Mouse (Mus musculus) A20 (cell line): ENCODE results near the gene 1190005I06Rik.

Experiments
- DNase-seq: peaks from one replicate; pipeline ENCODE4 v3.0.0-alpha.2; 2011; ENCODE audit warnings: low read depth, low spot score

Gene 1190005I06Rik

DNA sequence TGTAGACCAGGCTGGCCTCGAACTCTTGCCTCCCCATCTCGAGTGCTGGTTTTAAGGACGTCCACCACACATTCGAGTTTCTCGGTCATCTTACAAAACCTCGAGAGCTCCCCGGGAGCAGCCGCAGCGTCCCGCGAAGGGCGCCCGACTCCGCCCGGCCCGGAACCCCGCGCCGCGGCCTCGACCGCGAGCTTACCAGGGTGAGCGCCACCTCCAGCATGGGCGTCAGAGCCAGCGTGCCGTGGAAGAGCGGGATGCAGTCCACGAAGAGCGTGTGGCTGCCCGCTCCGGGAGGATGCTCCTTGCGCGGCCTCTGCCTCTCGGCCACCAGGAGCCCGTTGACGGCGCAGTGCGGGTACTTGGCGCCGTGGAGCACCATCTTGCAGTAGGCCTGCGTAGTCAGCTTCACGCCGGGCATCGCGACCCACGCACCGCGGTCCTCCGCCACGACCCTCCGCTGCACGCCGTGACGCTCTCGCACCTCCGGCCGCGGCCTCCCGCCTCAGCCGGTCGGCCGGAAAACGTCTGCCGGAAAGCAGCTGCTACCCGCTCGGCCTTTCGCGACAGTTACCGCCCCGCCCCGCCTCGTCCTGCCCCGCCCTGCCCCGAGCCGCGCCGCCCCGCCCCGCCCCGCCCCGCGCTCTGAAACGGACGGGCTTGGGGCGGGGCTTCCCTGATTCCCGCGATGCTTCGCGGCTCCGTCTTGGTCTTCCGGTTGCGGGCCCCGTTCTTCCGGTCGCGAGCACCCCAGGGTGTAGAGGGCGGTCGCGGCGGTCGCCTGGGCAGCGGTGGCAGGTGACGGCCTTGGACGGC is 20.3 kb upstream of the 1190005I06Rik start, which contains the start of the genes Gm27021 and Cox4i1:
TSS of gene Gm27021 (minus strand) at position 519 of the 813 bp plus-strand sequence.
TSS of gene Cox4i1 (plus strand) at position 662 of the 813 bp plus-strand sequence.
- DNase-seq: peak; percentile 94

DNA sequence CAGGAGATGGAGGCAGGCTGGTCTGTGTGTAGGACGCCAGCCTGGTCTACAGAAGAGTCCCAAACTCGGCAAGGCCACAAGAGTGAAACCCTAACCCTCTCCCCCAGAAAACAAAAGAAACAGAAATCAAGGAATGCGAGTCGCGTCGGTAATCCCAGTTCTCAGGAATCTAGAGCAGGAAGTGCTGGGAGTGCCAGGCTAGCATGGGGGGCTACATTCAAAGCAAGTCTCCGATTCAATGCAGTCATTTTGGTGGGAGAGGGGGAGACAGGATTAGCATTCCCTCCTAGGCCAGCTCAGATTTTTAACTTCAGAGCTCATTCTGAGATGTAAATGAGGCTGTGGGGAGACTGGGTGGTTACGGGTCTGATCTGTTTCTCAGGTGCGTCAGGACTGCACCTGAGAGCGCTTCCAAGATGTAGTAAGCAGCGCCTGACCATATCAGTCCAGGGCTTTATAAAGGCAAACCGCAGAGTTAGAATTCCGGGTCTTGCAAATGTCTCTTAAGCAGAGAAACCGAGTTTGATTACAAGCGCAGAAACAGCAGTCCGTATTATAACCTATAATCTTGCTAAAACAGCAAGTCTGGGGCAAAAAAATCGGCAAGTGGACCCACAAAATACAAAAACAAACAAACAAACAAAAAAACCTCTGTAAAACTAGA is 19.5 kb upstream of the 1190005I06Rik start:
- peak; percentile 57 for DNase-seq

DNA sequence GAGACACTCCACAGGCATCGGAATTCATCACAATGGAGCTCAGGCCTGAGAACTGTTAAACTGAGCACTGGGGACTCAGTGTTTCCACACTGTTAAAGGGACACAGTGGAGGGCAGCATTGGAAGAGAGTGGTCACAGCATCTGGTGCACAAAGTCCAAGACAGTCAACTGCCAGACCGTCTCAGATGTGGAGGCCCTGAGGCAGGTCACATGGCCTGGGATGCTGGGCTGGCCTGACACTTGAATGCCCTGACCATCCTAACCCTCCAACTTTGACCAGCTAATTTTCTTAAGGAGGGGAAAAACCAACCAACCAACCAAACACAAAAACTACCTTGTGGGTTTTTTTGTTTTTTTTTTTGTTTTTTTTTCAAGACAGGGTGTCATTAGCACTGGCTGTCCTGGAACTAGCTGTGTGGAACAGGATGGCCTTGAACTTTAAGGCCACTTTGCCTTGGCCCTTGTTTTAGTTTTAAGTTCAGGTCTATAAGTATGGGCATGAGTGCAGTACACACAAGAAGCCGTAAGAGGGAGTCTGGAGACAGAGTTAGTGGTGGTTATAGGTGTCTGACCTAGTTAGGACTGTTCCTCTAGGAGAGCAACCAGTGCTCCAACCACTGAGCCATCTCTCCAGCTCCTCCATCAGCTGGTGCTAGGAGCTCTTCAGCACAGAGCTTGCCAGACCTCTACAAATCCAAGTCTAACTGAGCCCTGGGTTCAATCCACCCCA is 18.5 kb upstream of the 1190005I06Rik start:
- peak; percentile 78 for DNase-seq

DNA sequence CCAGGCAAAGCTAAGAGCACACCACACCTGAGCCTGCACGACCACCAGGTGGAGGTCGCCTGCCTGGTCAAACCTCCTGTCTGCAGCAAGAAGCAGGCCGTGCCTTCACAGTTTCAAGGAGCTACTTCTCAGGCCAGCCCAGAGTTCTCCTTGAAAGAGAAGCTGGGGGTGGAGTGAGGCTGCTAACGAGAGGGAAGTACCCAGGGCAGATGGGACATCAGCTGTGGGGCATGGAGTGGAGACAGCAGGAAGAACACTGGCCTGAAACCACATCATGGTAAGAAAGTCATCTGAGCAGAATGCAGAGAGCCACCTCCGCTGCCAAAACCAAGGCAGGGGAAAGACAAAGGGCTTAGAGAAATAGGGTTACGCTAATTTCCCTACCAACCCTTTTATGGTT is 17.1 kb upstream of the 1190005I06Rik start:
- DNase-seq: no peak

- no peak for DNase-seq
Observed at GRCm38 (mm10) chr8:120657415-120657814, 10.0 kb upstream of the 1190005I06Rik start.

DNA sequence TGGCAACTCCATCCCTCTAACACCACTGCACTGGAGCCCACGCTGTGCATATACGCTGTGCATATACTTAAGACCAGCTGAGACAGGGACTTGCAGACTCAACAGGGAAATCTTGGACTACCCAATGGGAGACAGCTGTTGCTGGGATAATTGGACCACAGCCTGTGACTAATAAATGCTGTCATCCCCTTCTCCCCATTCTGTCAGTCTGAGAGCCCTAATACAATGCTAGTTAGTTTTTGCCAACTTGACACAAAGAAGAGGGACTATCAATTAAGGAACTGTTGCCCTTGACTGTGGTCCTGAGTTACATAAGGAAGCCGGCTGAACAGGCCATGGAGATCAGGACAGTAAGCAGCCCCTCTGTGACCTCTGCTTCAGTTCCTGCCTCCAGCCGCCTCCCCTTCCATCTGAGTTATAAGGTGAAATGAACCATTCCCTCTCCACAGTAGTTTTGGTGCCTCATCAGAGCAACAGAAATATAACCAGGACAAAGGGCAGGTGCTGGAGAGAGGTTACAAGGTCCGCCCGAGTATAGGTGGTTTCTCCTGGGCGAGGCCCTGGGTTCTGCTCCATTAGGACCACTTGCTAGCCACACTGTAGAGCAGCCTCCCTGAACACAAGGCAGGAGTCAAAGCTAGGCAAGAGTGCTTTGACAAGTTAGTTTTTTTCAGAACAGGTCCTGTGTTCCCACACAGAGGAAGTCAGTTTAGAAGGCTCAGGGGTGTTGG is 9.1 kb upstream of the 1190005I06Rik start:
- DNase-seq: no peak

GRCm38 (mm10) chr8:120644663-120645062 is 2.8 kb downstream of the 1190005I06Rik start:
- DNase-seq: no peak

- DNase-seq: peak; percentile 39
Observed at GRCm38 (mm10) chr8:120642031-120642662, 5.3 kb downstream of the 1190005I06Rik start.

DNA sequence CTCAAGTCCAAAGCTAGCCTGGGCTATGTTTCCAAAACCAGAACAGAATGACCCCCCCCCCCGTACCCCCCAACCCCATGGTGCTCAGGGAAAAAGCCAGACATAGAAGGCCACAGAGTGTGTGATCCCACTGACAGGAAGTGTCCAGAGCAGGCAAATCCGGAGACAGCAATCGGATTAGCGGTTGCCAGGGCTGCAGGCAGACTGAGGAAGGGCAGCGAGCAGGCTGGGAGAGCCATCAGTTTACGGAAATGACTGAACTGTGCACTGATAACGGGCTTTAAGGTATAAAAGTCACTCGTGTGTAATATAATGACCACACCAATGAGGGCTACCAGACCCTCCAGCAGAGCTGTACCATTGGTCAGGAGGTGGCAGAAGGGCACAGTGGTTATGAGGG is 6.2 kb downstream of the 1190005I06Rik start:
- no peak for DNase-seq

DNA sequence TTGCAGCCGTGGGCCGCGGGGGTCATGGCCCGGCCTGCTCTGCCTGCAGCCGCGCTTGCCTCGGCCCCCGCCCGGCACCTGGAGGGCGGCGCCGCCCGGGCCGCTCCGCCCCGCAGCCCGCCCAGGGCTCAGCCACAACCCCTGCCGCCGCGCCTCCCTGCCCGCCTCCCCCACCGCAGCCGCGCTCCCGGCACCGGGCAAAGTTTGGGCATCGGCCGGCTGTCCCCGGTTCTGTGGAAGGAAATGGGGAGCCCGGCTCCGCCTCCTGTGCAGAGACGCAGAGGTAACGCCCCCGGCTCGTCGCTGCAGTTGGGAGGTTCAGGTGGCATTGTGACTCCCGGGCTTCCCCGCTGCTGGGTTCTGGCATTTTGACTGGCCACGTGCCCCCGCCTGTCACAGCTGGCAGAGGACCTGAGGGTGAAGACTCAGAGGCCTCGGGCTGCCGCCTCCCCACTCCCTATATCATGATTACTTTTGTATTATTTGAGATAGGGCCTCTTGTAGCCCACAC is 13.0 kb downstream of the 1190005I06Rik start:
- DNase-seq: peak; percentile 80

- no peak for DNase-seq
Observed at GRCm38 (mm10) chr8:120633665-120634271, 13.7 kb downstream of the 1190005I06Rik start.

GRCm38 (mm10) chr8:120632969-120633664 is 14.3 kb downstream of the 1190005I06Rik start:
- no peak for DNase-seq

DNA sequence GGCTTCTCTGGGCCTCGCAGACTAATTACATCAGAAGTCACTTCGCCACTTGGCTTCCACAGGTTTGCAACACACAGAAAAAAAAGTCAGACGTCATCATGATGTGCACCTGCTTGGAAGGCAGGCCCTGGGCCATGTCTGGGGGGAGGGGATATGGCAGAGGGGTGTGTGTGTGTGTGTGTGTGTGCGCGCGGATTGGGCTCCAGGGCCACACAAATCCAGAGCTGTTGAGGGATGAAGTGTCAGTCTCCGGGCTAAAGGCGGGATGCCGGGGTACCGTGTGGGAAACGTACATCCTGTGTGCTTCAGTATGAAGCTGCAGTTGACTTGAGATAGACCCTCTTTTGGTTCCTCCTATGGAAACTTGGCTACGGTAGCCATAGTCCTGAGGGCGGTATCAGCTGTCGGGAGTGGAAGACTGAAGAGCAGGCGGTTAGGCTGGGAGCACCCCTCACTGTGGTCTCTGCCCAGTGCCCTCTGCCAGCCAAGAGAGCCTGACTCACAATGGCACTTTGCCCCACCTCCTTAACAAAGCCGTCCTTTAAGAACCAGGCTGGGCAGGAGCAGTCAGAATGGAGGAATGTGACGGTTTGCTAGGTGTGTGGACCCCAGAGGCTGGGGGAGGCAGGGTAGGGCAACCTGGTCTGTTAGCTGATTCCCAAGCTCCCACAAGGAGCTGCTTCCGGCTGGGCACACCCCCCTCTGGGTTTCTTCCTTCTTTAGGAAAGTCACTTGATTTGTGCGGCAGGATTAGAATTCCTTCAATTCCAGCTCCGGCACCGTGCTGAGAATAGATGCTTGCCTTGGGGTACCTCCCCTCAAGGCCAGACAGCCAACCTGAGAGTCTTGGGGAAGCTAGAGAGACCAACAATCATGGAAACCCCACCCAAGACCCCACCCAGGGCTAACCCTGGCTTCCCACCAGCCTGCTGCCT is 15.7 kb downstream of the 1190005I06Rik start:
- DNase-seq: no peak

- DNase-seq: no peak
Observed at GRCm38 (mm10) chr8:120630848-120631247, 16.6 kb downstream of the 1190005I06Rik start.

GRCm38 (mm10) chr8:120630031-120630430 is 17.4 kb downstream of the 1190005I06Rik start:
- no peak for DNase-seq

DNA sequence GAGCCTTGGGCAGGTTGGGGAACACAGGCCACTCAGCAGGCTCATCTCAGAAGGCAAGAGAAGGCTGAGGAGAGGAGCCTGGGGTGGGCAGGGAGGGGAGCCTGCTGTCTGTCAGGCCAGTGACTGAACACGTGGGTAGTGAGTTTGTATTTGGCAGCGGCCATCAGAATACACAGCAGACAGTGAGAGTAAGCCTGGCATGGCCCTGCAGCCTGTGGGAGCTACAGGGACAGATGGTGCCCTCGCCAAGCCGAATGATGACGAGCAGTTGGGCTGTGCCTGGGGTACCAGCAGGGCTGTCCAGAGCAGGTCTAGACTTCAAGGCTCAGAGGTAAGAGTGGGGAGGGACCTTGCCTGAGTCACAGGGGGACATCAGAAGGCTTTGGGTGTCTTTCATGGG is 20.1 kb downstream of the 1190005I06Rik start:
- no peak for DNase-seq

DNA sequence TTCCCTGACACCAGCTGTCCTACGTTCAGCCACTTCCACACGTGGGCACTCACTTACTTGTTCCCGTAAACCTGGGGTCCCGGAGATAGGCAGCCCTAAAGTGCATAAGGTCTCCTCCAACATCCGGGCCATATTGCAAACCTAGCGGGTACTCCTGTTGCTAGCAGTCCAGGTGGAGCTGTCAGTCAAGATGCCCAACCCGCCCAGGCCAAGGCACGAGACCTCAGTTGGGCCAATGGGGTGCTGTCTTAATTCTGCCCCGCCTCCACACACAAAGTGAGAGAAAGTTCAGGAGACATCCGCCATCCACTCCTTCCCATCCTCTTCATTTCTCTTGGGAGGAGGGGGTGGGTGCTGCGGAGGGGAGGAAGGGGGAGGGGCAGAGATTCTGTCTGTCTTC is 21.0 kb downstream of the 1190005I06Rik start:
- no peak for DNase-seq

- no peak for DNase-seq
Observed at GRCm38 (mm10) chr8:120623608-120624007, 23.8 kb downstream of the 1190005I06Rik start.

DNA sequence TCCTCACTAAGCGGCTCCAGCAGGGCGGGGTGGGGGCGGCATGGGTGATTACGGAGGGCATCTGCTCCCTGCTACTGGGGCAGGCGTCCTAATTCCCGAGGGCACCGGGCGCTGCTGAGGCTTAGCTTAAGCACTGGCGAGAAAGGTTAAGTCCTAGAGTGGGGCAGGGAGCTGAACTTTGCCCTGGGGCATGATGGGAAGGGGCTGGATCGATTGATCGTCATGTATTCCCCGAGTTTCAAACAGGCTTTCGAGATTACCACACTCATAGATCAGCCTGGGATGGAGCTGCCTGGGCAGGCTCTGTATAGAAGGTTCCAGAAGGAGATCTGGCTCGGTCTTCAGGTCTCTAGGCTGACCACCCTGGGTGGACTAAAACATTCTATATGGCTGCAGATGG is 25.3 kb downstream of the 1190005I06Rik start:
- no peak for DNase-seq
